Mouse (Mus musculus) duodenum, adult 2 months (tissue): ENCODE results near the gene Olfr1504. TPM values are rescaled to one million over a fixed set of nuclear protein-coding genes. Genes with fewer than 3 reads are reported as not detected.

ENCODE experiments used
- polyA plus RNA-seq: library from polyadenylated mRNA; depleted of rRNA; stranded (reverse); fragments of >200 nt; gene quantifications from 2 replicates; pipeline ENCODE4 v1.2.3, GENCODE M21; 2012; ENCODE audit warnings: low replicate concordance; rRNA removed

The Olfr1504 gene
- not detected in 2 replicates for polyA plus RNA-seq

DNA sequence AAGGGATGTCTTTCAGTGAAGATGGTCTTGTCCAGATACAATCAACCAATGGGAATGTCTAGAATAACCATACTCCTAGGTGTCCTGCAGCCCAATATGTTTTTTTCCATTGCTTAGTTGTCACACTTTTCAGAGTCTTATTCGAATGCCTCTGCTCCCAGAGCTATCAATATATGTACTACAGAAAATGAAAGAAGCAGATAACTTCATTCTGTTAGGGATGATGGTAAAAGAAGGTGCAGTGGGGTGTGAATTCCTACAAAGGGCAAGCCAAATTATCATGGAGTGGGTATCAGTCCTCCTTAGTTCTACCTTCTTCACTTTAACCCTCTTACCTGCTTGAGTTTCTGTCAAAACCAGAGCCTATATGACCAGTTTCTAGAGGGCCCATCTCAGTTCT lies at the start of gene Olfr1504:
TSS of gene Olfr1504 (minus strand) at position 101 of the 400 bp plus-strand sequence.

DNA sequence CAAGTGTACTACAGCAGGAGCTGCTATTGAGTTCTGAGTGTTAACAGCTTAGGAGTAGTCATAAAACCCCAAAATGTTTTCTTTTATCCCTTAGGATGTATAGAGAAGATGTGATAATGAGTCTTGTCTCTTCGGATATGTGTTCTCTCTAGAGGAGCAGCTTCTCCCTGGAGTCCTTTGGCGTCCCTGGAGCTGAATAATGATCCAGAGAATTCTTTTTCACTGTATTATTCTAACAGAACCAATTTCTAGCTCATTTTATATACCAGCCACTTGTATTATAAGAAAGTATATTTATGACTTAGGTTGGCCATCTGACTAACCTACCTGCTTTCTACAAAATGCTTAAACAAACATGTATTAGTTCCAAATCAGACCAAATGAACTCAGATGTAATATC lies 15.5 kb upstream of the Olfr1504 start, which contains the start of gene Olfr1505:
TSS of gene Olfr1505 (plus strand) at position 301 of the 400 bp plus-strand sequence.

DNA sequence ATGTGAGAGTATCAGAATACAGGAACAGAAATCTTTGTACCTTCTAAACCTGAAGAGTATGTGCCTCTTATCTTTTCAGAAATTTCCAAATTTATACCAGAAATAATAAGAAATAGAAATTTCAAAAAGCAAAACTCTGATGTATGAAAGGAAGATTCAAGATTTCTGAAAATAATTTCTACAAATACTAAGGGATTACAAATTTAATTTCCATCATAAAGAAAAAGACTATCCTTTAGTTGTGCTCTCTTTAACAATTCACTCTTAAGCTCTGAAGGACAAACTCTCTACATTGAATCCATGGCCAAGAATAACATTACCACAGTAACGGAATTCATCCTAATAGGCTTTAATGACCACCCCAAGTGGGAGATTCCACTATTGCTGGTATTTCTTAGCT lies 36.2 kb downstream of the Olfr1504 start, which contains the start of gene Olfr1502:
TSS of gene Olfr1502 (plus strand) at position 301 of the 400 bp plus-strand sequence.

DNA sequence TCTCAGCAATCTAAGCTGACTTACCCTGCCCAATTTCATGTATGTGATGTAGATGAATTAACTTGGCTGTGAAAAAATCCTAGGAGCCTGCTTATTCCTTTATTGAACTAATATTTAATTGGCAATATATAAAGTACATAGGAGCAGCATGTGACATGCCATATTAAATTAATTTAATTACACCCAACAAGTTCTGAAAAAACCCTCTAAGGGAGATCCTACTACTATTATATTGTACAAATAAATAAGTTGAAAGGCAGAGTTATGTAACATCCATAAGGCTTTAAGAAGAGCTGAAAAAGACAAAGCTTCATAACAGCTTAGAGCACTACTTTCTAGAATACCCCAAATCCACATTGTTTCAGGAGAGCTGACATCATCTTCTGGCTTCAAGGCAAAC lies 47.1 kb downstream of the Olfr1504 start, which contains the start of gene Olfr1501:
TSS of gene Olfr1501 (minus strand) at position 101 of the 400 bp plus-strand sequence.

Other genes with a start within 250 kb of the Olfr1504 start
- not detected in 2 replicates for gene Olfr1490, start 246.8 kb downstream of the Olfr1504 start, polyA plus RNA-seq
- not detected in 2 replicates for gene Olfr1491, start 200.7 kb downstream of the Olfr1504 start, polyA plus RNA-seq
- gene Olfr1493-ps1, start 174.7 kb downstream of the Olfr1504 start, polyA plus RNA-seq = not detected in 2 replicates
- not detected in 2 replicates for gene Olfr1494, start 158.2 kb downstream of the Olfr1504 start, polyA plus RNA-seq
- not detected in 2 replicates for gene Olfr1495, start 133.3 kb downstream of the Olfr1504 start, polyA plus RNA-seq
- gene Olfr1496, start 120.0 kb downstream of the Olfr1504 start, polyA plus RNA-seq = not detected in 2 replicates
- gene Olfr1497, start 99.7 kb downstream of the Olfr1504 start, polyA plus RNA-seq = not detected in 2 replicates
- gene Olfr1499, start 78.5 kb downstream of the Olfr1504 start, polyA plus RNA-seq = not detected in 2 replicates
- not detected in 2 replicates for gene Olfr1500, start 67.4 kb downstream of the Olfr1504 start, polyA plus RNA-seq
- gene Olfr1501, start 47.2 kb downstream of the Olfr1504 start, polyA plus RNA-seq = not detected in 2 replicates
- gene Olfr1502, start 36.1 kb downstream of the Olfr1504 start, polyA plus RNA-seq = not detected in 2 replicates
- gene Olfr1505, start 15.6 kb upstream of the Olfr1504 start, polyA plus RNA-seq = not detected in 2 replicates